Mouse (Mus musculus): ENCODE measurements around the gene Pik3cd. TPM values are rescaled to one million over a fixed set of nuclear protein-coding genes. Genes with fewer than 3 reads are reported as not detected.

Gene Pik3cd
- total RNA-seq, 2 experiments from 2014 or later = 23.2 to 24.2 TPM

DNA sequence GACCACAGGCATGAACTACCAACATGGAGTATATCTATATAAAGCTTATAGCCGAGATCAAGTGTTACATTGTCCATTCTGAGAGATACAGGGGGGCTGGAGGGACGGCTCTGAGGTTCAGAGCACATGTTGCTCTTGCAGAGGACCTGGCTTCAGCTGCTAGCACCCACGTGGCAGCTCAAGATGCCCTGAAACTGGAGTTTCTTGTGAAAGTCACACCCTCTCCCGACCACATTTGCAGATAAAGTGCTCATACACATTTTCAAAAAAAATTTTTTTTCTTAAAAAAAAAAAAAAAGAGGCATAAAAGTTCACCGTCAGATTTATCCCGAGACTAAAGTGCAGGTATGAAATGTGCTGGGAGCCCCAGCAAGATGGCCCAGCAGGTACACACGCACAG lies 41.8 kb downstream of the Pik3cd start:
- DNase-seq (ENCODE audit: low spot score in 2 of 2) = no peak
- intact Hi-C loops (cut with DNase I) = no loop called here

DNA sequence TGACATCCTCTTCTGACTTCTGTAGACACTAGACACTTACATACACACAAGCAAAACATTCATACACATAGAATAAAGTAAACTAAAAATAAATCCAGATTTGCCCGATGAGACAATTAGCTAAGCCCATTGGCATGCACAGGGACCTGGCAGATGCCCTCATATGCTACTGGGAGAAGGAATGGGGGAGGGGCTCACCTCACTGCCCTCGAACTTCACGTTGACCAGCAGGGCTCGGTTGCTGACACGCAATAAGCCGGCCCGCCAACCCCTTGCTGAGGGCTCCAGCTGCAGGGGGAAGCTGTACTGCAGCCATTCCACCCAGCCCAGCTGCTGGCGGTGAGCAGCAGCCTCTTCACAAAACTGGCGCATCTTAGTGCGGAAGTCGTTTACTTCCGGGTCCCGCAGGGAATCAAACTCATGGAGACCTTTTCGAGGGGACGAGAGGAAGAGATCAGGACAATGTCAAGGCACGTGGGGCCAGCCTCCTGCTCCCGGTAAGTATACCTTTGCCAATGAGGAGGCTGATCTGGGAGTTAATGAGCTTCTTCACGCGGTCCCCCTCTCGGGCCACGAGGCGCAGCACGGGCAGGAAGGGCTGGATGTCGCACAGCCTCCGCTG lies 42.8 kb downstream of the Pik3cd start:
- intact Hi-C loops (cut with DNase I) = no loop called here
- DNase-seq (ENCODE audit: low spot score in 2 of 2) = no peak

DNA sequence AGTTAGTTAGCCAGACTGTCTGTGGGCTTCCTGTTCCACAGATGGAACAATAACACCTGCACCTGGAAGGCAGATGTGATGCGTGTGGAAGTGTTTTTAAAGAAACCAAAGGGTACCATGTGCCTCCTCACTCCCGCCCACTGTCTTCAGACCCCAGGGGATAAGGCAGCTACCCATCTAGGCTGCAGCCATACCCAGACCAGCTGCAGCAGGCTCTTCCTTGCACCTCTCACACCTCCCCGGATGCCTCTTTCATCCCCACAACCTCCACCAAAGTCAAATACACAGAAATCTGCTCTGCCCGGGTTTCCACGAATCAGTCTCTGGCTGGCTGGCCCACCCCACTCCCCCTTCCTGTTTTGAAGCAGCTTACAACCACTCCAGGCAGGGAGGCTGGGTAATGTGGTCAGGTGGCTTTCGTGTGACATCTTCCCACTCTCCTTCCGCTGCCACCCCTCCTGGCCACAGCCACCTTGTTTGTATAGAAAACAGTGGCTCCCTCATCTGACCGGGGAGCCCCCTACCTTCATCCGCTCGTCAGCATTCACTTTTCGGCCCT lies 44.4 kb downstream of the Pik3cd start:
- intact Hi-C loops (cut with DNase I) = no loop called here

DNA sequence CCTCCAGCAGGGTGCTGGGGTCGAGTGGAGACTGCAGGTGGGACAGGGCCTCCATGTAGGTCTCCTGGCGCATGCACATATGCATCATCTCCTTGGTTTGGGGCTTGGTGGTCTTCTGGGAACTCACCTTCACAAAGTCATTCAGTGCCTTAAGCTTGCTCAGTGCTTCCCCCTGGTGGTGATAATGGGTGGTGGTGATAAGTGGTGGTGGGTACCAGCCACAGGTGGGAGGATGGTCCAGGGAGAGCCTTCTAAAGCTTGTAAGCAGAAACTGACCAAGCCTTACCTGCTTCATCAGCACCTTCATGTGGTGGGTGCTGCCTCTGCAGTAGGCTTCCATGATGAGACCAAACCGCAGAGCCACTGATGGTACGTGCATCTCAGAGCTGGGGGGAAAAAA lies 48.1 kb downstream of the Pik3cd start:
- intact Hi-C loops (cut with DNase I) = no loop called here
- DNase-seq (ENCODE audit: low spot score in 2 of 2) = no peak

More for the DNA sequence above, 44.4 kb downstream of the Pik3cd start:
- no peak for DNase-seq (ENCODE audit: low spot score in 2 of 2)

DNA sequence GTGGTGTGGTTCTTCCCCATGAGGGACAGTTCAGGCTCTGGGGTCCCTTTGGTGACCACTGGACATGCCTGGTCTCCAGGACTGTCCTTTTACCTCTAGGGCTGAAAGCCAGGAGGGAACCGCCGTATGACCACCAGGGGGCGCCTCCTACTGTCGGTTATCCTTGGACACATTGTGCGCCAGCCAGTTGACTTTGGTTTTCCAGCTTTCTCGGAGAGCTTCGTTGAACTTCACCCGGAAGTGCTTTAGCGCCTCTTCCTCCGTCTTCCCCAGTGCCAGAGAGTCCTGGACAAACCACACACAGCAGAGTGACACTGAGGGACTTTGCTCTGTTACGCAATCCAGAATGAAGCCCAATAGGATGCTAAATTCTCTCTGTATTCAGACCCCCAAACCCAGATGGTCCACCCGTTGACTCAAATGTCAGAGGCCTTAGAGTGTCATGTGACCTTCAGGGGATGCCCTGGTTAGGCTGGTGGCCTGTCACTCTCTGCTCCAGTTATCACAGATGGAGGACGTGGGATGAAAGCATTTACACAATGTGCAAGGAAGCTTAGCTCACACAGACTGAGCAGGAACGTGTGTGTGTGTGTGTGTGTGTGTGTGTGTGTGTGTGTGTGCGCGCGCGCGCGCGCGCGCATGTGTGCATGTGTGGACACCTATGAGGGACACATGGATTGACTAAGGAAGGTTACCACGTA lies 51.7 kb downstream of the Pik3cd start:
- no peak for DNase-seq (ENCODE audit: low spot score in 2 of 2)
- intact Hi-C loops (cut with DNase I) = loop anchor here (2.0 kb wide), 1 partner anchor 60 kb away; no protein-coding TSS in a partner anchor

DNA sequence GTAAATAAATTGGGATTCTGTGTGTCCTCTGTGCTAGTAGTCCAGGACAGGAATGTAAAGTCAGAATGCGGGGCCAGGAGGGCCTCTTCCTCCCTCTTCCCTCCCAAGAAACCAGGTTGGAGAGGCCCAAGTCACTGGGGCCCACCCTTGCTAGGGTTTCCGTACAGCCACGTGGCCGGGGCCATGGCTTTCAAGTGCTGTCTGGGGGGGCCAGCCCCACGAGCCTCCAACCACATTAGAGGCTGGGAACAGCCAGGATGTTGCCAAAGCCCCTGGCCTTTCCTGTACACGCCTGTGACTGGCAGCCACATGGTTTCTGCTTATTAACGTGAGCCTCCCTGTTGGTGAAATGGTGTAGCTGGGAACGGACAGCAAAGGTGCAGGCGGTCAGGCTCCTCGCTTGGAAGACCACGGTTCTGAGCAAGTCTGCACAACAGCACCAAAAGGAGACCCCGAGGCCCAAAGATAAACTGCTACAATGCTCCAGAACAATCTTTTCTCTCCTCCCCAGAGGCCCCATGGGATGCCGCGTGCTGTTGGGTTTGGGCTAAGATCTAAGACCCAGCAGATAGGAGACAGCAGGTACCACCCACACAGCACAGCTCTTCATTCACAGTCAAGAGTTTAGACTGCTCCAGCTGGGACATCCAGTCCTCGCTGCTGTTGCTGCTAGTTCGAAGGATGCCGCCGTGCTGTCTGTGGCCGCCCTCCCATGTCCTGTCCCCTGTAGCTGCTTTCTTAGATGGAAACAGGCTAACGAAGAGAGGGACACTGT lies 54.2 kb downstream of the Pik3cd start:
- peak in 1 of 2 experiments; percentile 56 for DNase-seq (ENCODE audit: low spot score in 2 of 2)

DNA sequence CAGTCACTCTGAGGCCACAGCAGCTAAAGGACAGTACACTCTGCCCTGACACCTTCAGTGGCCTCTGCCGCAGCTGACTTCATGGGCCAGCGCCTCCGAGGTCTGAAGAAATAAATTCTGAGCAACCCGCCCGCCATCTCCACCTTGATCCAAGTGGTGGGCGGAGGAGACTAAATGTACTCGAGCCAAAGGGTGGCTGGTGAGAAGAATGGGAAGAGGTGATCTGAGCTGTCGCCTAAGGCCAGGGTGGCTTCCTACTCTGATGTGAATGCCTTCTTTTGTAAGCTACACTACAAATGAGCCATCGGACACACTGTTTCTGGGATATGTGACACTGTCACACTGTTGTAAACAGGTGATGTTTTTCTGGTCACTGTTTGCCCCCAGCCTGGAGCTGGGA lies 56.6 kb downstream of the Pik3cd start:
- DNase-seq (ENCODE audit: low spot score in 2 of 2) = no peak
- intact Hi-C loops (cut with DNase I) = no loop called here

More for the DNA sequence above, 54.2 kb downstream of the Pik3cd start:
- intact Hi-C loops (cut with DNase I) = no loop called here

DNA sequence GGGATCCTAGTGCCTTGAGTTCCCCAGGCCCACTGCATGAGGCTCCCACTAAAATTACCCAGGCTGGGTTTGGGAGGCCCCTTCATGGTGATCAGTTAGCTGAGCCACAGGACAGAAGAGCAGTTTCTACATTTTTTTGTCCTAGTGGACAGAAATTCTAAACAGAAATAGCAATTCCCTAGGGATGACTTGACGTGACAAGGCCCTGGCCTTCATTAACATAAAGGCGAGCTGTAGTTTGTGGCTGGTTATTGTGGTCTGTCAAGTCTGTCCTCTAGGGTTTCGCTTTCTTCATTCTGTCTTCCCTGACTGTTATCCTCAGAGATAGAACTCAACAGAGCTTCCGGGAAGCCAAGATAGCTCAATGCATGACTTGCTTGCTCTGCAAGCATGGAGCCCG lies 60.4 kb downstream of the Pik3cd start:
- intact Hi-C loops (cut with DNase I) = no loop called here

DNA sequence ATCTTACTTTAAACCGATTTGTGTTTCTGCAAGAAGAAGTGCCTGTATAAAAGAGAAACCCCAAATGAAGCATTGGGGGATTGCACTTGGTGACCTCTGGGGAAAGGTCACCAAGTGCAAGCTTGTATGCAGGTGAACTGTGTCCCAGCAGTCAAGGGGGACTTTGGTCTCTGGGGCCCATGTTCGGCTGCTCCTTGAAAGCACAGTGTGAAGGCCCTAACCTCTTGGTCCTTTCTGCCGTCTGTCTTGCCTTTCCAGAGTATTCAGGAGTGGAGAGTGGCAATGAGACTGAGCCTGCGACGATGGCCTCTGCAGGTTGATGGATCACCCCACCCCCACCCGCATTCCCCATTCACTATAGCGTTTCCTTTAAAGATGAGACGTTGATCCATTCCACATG lies 61.0 kb downstream of the Pik3cd start:
- no peak for DNase-seq (ENCODE audit: low spot score in 2 of 2)
- intact Hi-C loops (cut with DNase I) = no loop called here

More for the DNA sequence above, 60.4 kb downstream of the Pik3cd start:
- DNase-seq (ENCODE audit: low spot score in 2 of 2) = no peak

DNA sequence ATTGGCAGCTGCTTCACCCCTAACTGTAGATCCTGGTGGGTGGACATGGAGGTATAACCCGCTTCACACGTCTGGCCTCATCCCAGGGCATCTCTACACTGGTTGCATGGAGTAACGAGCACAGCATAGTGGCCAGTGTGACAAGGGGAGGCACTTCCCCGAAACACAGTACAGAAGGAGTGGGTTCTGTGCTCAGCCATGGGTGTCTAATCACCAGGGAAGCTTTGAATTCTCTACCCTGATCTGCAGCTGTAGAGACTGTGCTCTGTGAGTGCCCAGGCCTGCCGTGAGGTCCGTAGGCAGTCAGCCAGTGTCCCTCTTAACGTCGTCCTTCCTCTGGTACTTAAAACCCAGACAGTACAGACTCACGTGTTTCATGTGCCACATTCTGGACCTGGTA lies 61.5 kb downstream of the Pik3cd start:
- DNase-seq (ENCODE audit: low spot score in 2 of 2) = no peak
- intact Hi-C loops (cut with DNase I) = no loop called here

DNA sequence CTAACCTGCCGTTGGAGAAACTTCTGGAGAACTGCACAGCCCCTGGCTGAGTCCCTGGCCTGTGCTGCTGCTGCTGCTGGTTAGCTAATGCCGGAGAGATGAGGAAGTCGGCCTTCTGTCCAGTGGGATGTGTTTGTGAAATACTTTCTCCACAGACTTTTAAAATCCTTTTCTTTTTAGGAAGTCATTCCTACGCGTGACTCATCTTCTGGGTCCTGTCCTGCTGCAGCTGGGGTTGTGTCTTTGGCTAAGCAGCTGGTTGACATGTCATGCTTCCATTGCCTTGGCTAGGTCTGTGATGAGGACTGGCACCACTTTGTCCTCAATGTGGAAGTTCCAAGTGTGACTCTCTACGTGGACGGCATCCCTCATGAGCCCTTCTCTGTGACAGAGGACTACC lies 64.4 kb downstream of the Pik3cd start:
- no peak for DNase-seq (ENCODE audit: low spot score in 2 of 2)
- intact Hi-C loops (cut with DNase I) = no loop called here

DNA sequence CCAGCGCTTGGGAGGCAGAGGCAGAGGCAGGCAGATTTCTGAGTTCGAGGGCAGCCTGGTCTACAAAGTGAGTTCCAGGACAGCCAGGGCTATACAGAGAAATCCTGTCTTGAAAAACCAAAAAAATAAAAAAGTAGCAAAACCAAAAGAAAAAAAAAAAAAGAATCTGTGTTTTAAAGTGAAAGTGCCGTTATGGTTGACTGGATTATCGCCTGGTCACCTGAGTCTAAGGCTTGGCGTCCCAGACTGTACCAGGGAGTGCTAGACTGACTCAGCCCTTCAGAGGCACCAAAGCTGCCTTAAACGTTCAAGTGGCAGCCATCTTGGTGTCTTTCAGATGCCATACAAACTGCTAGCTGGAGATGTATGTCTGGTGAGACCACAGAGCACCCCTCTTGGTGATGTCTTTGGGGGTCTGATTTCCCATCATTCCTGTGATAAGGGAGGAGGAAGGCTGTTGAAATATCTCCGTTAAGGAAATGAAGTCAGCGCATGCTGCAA lies 66.4 kb downstream of the Pik3cd start:
- no peak for DNase-seq (ENCODE audit: low spot score in 2 of 2)
- intact Hi-C loops (cut with DNase I) = no loop called here

DNA sequence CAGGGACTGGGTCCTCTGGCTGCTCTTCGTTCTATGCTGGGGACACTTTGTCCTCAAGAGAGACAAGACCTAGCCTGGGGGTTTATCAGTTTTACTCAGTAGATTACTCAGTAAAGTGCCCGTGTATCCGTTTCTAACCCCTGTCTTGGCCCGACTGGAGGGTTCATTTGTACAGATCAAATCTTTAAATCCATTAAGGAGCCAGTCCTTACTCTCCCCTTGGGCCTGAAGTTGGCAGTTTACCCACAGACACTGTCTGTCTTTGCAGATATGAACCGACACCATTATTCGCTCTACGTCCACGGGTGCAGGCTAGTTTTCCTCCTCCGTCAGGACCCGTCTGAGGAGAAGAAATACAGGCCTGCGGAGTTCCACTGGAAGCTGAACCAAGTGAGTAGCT lies 67.4 kb downstream of the Pik3cd start:
- intact Hi-C loops (cut with DNase I) = no loop called here
- DNase-seq (ENCODE audit: low spot score in 2 of 2) = no peak

DNA sequence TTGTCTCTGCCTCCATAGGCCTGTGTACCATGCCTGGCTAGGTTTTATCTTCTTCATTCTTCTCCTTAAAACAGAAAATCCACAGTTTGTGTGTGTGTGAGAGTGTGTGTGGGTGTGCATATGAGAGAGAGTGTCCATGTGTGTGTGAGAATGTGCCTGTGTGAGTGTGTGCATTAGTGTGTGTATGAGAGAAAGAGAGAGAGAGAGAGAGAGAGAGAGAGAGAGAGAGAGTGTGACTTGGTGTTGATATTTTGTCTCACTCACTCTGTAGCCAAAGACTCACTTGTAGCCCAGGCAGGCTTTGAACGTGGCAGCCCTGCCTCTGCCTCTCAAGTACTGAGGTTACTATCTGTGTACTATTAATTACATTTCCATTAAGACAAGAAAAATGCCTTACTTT lies 68.2 kb downstream of the Pik3cd start:
- intact Hi-C loops (cut with DNase I) = no loop called here
- DNase-seq (ENCODE audit: low spot score in 2 of 2) = no peak

DNA sequence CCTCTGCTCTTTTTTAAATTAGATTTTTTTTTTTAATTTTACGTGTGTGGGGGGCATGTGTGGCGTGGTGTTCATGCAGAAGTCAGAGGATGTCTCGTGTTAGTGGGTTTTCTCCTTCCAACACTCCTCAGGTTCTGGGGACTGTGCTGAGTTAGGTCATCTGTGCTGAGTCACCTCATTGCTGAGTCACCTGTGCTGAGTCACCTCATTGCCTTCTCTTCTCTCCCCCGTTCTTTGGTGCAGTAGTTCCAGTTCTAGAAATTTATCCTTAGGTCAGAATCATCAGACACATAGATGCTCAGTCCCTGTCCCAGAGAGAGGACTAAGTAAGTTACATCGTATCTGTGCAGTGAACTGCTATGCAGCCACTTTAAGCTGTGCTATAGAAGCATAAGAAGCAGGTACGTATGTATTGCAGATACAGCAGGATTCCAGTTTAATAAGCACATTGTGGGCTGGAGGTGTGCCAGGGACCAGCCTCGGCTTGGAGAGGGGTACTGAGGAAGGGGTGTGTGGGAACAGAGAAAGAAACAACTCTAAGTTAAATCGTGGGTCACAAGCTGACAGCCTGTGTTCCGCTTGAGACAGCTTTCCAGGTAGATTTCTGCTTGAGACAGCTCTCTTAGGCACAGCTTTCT lies 69.6 kb downstream of the Pik3cd start:
- DNase-seq (ENCODE audit: low spot score in 2 of 2) = no peak
- intact Hi-C loops (cut with DNase I) = no loop called here

DNA sequence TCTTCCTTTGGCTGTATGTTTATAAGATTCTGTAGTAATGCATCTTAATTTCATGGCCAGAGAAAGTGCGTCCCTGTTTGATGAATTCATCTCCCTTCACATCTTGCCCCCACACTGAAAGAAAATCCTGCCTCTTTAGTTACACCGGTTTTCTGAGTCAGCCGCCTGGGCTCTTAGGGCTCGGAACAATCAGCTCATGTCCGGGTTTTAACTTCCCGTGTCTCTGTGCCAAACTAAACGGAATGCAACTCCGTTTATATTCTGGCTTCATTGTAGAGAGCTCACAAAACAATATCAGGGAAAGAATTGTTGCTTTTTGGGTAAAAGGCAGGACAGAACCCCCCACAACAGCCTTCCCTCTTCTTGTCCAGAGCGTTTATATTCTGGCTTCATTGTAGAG lies 73.6 kb downstream of the Pik3cd start:
- intact Hi-C loops (cut with DNase I) = no loop called here
- DNase-seq (ENCODE audit: low spot score in 2 of 2) = no peak

DNA sequence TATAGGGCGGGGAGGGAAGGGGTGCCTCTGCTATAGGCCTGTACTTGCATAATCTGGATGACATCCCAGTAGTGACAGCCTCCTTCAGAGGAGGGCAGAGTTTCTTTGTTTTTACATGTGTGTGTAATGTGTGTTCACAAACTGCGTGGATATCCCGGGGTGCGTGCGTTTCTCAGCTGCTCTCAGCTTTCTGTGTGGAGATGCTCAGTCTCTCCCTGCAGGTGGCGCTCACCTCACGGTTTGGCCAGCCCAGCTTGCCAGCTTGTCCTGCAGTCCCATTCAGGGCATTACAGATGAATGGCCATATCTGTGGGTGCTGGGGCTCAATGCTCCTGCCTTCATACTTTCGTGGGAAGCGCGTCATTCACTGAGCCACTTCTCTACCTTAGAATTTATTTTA lies 74.0 kb downstream of the Pik3cd start:
- peak in 1 of 2 experiments; percentile 66 for DNase-seq (ENCODE audit: low spot score in 2 of 2)
- intact Hi-C loops (cut with DNase I) = no loop called here

DNA sequence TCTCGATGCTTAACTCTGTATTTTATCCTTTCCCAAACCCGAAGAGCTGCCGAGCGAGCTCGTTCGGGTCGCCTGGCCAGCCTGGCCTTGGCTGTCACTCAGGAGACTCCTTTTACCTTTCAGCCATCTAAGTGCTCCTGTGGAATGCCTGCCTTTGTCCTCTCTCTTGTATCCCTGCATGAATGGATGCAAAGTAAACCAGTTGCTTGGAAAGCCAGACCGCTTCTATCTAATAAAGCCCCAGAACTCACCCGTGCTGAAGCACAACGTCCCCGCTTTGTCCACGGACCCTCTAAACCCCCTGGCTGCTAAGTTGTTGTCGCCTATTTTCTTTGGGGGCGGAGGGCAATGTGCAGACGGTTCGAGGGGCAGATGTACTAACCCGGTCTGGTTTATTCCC lies 75.6 kb downstream of the Pik3cd start:
- intact Hi-C loops (cut with DNase I) = no loop called here
- DNase-seq (ENCODE audit: low spot score in 2 of 2) = no peak

DNA sequence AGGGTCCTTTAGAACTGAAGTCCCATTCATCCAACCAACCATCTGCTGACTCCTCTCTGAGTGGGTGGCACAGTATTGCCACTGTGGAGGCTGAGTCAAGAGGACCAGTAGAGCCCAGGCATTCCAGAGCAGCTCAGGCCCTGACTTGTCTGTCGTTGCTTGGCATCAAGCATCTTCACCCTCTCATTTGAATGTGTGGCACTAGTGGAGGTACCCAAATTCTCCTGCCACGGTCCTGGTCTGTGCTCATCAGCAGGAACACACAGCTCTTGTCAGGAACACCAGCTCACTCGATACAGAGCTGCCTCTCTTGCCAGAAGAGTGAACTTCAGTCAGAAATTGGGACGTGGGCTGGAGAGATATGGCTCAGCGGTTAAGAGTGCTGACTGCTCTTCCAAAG lies 78.7 kb downstream of the Pik3cd start:
- intact Hi-C loops (cut with DNase I) = no loop called here

DNA sequence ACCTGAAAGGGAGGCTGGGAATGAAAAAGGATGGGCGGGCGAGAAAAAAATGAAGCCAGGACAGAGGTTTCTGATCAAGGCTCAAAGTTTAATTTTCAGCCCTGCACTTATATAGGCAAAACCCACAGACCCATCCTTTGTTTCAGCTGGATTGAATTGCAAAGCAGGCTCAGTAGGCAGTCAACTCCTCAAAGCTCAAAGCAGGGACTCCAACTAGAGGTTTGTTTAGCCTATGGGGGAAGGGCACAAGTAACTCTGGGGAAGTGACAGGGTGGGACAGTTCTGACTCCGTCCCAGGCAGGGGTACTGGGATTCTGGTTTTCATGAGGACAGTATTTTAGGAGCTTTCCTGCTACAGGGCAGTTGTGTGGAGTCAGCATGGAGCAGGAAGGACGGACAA lies 81.1 kb downstream of the Pik3cd start:
- no peak for DNase-seq (ENCODE audit: low spot score in 2 of 2)
- intact Hi-C loops (cut with DNase I) = no loop called here

More for the DNA sequence above, 78.7 kb downstream of the Pik3cd start:
- no peak for DNase-seq (ENCODE audit: low spot score in 2 of 2)
